Mouse (Mus musculus): ENCODE results near the gene Npy4r. TPM values are rescaled to one million over a fixed set of nuclear protein-coding genes. Genes with fewer than 3 reads are reported as not detected.

Npy4r gene
- polyA plus RNA-seq, 1 experiment: not detected

DNA sequence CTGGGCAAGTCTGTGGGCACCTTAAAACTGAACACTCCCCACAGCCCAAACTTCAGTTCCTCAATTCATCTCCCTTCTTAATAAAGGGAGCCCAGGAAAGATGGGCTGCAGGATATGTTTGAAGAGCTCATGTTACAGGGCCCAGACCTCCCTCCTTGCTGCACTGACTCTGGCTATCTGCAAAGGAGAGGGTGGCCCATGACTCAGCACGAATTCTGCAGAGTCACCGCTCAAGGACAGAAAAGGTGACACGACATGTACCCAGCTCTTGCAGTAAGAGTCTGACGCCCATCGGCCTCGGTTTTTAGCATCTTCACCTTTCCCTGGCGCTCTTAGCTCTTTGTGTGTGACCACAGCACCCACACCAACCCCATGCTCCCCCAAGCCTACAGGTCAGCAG is 38.1 kb upstream of the Npy4r start:
- peak; percentile 83 for TF ChIP-seq EP300 (IDR thresholded peaks at IDR 0.05; ENCODE audit: insufficient read depth, low read depth, low read length)
- no peak for TF ChIP-seq CTCF (IDR thresholded peaks at IDR 0.05; ENCODE audit: low read depth, low read length)
- H3K36me3 ChIP-seq (ENCODE audit: control insufficient read depth, insufficient read depth, low read length, poor library complexity, severe bottlenecking): no peaks in the 10 kb centered on the region
- H3K27ac ChIP-seq (ENCODE audit: insufficient read depth, low read length): no peak overlapping the region

GRCm38 (mm10) chr14:34188629-34189028 is 36.3 kb upstream of the Npy4r start:
- TF ChIP-seq EP300 (IDR thresholded peaks at IDR 0.05; ENCODE audit: insufficient read depth, low read depth, low read length): no peak
- peak; percentile 88 for TF ChIP-seq CTCF (IDR thresholded peaks at IDR 0.05; ENCODE audit: low read depth, low read length)
- Histone ChIP-seq H3K4me3 (ENCODE audit: low read depth, low read length) (no peak overlapping the region), H3K4me1 (ENCODE audit: control insufficient read depth, insufficient read depth, low read length) (peaks cover 4% of the 10 kb centered on the region), H3K27ac (ENCODE audit: insufficient read depth, low read length) (no peak overlapping the region), H3K27me3 (ENCODE audit: control insufficient read depth, insufficient read depth, low read length, poor library complexity, severe bottlenecking) (no peaks in the 10 kb centered on the region), H3K9me3 (replicated peaks; ENCODE audit: control insufficient read depth, insufficient read depth, low read length, poor library complexity, severe bottlenecking) (no peaks in the 10 kb centered on the region), H3K9ac (ENCODE audit: low read depth, poor library complexity, severe bottlenecking) (no peak overlapping the region), H3K36me3 (ENCODE audit: control insufficient read depth, insufficient read depth, low read length, poor library complexity, severe bottlenecking) (no peaks in the 10 kb centered on the region)

More for the DNA sequence above, 38.1 kb upstream of the Npy4r start:
- Histone ChIP-seq H3K4me3 (ENCODE audit: low read depth, low read length) (no peak overlapping the region), H3K9me3 (replicated peaks; ENCODE audit: control insufficient read depth, insufficient read depth, low read length, poor library complexity, severe bottlenecking) (no peaks in the 10 kb centered on the region), H3K4me1 (ENCODE audit: control insufficient read depth, insufficient read depth, low read length) (peaks cover 4% of the 10 kb centered on the region), H3K27me3 (ENCODE audit: control insufficient read depth, insufficient read depth, low read length, poor library complexity, severe bottlenecking) (no peaks in the 10 kb centered on the region), H3K9ac (ENCODE audit: low read depth, poor library complexity, severe bottlenecking) (no peak overlapping the region)

- H3K4me1 ChIP-seq (ENCODE audit: control insufficient read depth, insufficient read depth, low read length): no peaks in the 10 kb centered on the region
- no peaks in the 10 kb centered on the region for H3K36me3 ChIP-seq (ENCODE audit: control insufficient read depth, insufficient read depth, low read length, poor library complexity, severe bottlenecking)
- TF ChIP-seq CTCF (IDR thresholded peaks at IDR 0.05; ENCODE audit: low read depth, low read length) (no peak), EP300 (IDR thresholded peaks at IDR 0.05; ENCODE audit: insufficient read depth, low read depth, low read length) (no peak), POLR2A (IDR thresholded peaks at IDR 0.05; ENCODE audit: insufficient read depth, low read length) (no peak)
- H3K4me3 ChIP-seq (ENCODE audit: low read depth, low read length): no peak overlapping the region
- no peak overlapping the region for H3K9ac ChIP-seq (ENCODE audit: low read depth, poor library complexity, severe bottlenecking)
- no peak overlapping the region for H3K27ac ChIP-seq (ENCODE audit: insufficient read depth, low read length)
- H3K9me3 ChIP-seq (replicated peaks; ENCODE audit: control insufficient read depth, insufficient read depth, low read length, poor library complexity, severe bottlenecking): no peaks in the 10 kb centered on the region; the same call in 1 of the 2 replicates
- no peaks in the 10 kb centered on the region for H3K27me3 ChIP-seq (ENCODE audit: control insufficient read depth, insufficient read depth, low read length, poor library complexity, severe bottlenecking)
Measured at GRCm38 (mm10) chr14:34183101-34183500, 30.8 kb upstream of the Npy4r start.

GRCm38 (mm10) chr14:34179351-34179750 is 27.1 kb upstream of the Npy4r start:
- TF ChIP-seq CTCF (IDR thresholded peaks at IDR 0.05; ENCODE audit: low read depth, low read length): no peak
- no peak for TF ChIP-seq POLR2A (IDR thresholded peaks at IDR 0.05; ENCODE audit: insufficient read depth, low read length)
- no peak for TF ChIP-seq EP300 (IDR thresholded peaks at IDR 0.05; ENCODE audit: insufficient read depth, low read depth, low read length)
- Histone ChIP-seq H3K4me3 (ENCODE audit: low read depth, low read length) (no peak overlapping the region), H3K4me1 (ENCODE audit: control insufficient read depth, insufficient read depth, low read length) (no peaks in the 10 kb centered on the region), H3K9ac (ENCODE audit: low read depth, poor library complexity, severe bottlenecking) (no peak overlapping the region), H3K27ac (ENCODE audit: insufficient read depth, low read length) (no peak overlapping the region), H3K36me3 (ENCODE audit: control insufficient read depth, insufficient read depth, low read length, poor library complexity, severe bottlenecking) (no peaks in the 10 kb centered on the region), H3K27me3 (ENCODE audit: control insufficient read depth, insufficient read depth, low read length, poor library complexity, severe bottlenecking) (no peaks in the 10 kb centered on the region), H3K9me3 (replicated peaks; ENCODE audit: control insufficient read depth, insufficient read depth, low read length, poor library complexity, severe bottlenecking) (no peaks in the 10 kb centered on the region; the same call in 1 of the 2 replicates)

DNA sequence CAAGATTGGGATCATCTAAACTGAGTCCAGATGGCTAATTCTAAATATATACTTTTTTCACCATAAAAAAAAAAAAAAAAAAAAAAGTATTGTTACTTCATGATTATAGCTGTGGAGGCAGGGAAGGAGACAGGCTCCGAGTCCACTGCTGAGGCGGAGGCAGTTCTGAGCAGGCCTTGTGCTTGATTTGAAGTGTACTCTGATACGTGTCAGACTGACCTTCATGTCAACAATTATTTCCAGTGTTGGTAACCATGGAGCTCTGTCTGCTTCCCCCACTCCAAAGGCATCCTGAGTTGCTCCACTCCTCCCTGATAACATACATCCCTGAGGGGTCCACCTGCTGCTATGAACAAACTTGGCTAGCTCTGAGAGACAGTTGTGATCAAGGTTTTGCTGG is 18.8 kb upstream of the Npy4r start:
- no peaks in the 10 kb centered on the region for H3K36me3 ChIP-seq (ENCODE audit: control insufficient read depth, insufficient read depth, low read length, poor library complexity, severe bottlenecking)
- H3K27ac ChIP-seq (ENCODE audit: insufficient read depth, low read length): no peak overlapping the region
- H3K4me1 ChIP-seq (ENCODE audit: control insufficient read depth, insufficient read depth, low read length): no peaks in the 10 kb centered on the region
- TF ChIP-seq EP300 (IDR thresholded peaks at IDR 0.05; ENCODE audit: insufficient read depth, low read depth, low read length) (no peak), POLR2A (IDR thresholded peaks at IDR 0.05; ENCODE audit: insufficient read depth, low read length) (no peak), CTCF (IDR thresholded peaks at IDR 0.05; ENCODE audit: low read depth, low read length) (no peak)
- H3K27me3 ChIP-seq (ENCODE audit: control insufficient read depth, insufficient read depth, low read length, poor library complexity, severe bottlenecking): no peaks in the 10 kb centered on the region
- no peaks in the 10 kb centered on the region; the same call in 1 of the 2 replicates for H3K9me3 ChIP-seq (replicated peaks; ENCODE audit: control insufficient read depth, insufficient read depth, low read length, poor library complexity, severe bottlenecking)
- no peak overlapping the region for H3K4me3 ChIP-seq (ENCODE audit: low read depth, low read length)
- H3K9ac ChIP-seq (ENCODE audit: low read depth, poor library complexity, severe bottlenecking): no peak overlapping the region

- no peaks in the 10 kb centered on the region for H3K9me3 ChIP-seq (replicated peaks; ENCODE audit: control insufficient read depth, insufficient read depth, low read length, poor library complexity, severe bottlenecking)
Measured at GRCm38 (mm10) chr14:34155752-34156151, 3.5 kb upstream of the Npy4r start.

More at GRCm38 (mm10) chr14:34155752-34156151, 3.5 kb upstream of the Npy4r start:
- Histone ChIP-seq H3K27me3 (ENCODE audit: control insufficient read depth, insufficient read depth, low read length, poor library complexity, severe bottlenecking) (no peaks in the 10 kb centered on the region), H3K4me1 (ENCODE audit: control insufficient read depth, insufficient read depth, low read length) (no peaks in the 10 kb centered on the region), H3K36me3 (ENCODE audit: control insufficient read depth, insufficient read depth, low read length, poor library complexity, severe bottlenecking) (no peaks in the 10 kb centered on the region), H3K27ac (ENCODE audit: insufficient read depth, low read length) (no peak overlapping the region), H3K9ac (ENCODE audit: low read depth, poor library complexity, severe bottlenecking) (no peak overlapping the region), H3K4me3 (ENCODE audit: low read depth, low read length) (no peak overlapping the region)
- no peak for TF ChIP-seq EP300 (IDR thresholded peaks at IDR 0.05; ENCODE audit: insufficient read depth, low read depth, low read length)
- no peak for TF ChIP-seq POLR2A (IDR thresholded peaks at IDR 0.05; ENCODE audit: insufficient read depth, low read length)
- TF ChIP-seq CTCF (IDR thresholded peaks at IDR 0.05; ENCODE audit: low read depth, low read length): no peak
